Mouse (Mus musculus): ENCODE data around the gene Asic1. TPM values are rescaled to one million over a fixed set of nuclear protein-coding genes. Genes with fewer than 3 reads are reported as not detected.

Asic1 gene
- total RNA-seq, 2 experiments from 2014 or later = 0.50 to 0.70 TPM

DNA sequence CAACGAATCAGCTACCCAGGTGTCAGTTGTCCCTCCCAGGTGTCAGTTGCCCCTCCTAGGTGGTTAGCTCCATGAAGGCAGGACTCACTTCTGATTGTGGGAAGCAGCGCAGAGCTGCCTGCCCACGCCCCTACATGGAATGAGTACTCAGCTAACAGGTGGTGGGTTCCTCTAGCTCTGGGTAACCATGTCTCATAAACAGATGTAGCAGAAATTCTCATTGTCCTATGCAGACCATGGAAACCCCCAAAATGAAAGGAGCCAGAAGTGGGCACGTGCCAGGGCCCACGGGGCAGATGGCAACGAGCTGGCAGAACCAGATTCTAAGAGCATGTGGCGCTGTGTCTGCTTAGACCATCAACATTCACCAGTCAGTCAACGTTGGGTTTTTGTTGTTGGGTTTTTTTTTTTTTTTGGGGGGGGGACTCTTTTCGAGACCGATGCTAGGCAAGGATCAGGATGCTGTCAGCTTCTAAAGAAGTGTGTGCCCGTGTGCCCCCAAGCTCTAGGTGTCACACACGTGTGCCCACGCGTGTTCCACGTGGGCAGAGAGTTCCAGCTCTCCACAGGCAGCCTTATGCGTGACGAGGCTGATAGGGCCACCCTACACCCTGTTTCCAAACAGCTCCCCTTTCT is 6.1 kb upstream of the Asic1 start:
- DNase-seq (ENCODE audit: low spot score in 2 of 2) = no peak

GRCm38 (mm10) chr15:99664600-99665451 is 5.3 kb upstream of the Asic1 start:
- peak; percentile 35 to 42 for DNase-seq (ENCODE audit: low spot score in 2 of 2)

DNA sequence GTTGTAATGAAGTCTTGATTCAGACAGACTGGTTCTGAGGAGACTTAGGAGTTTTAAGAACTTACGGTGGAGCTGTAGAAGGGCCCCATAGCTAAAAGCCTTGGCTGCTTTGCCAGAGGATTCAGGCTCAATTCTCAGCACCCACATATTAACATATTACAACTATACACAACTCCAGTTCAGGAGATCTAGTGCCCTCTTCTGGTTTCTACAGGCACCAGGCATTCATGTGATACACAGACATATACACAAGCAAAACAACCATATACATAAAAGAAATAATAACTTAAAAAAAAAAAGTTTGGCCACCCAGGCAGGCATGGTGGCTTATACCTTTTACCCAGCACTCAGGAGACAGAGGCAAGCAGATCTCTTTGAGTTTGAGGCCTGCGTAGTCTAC is 2.6 kb upstream of the Asic1 start:
- no peak for DNase-seq (ENCODE audit: low spot score in 2 of 2)

DNA sequence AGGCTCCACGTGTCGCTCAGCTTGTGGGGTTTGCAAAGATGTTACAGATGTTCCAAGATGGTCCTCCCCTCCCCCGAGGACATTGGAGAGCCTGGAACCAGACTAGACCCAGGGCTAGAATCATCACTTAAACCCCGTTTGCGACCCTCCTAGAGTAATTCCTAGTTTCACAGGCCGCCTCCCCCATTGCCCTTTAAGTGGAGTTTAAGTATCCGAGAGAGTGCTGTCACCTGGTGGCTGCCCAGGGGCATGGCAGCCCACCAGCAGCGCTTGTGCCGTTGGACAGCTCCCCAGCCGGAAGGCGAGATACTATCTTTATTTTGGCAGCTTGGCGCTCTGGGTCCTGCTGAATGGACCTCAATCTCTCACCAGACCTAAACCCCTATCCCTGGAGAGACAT is 1.3 kb upstream of the Asic1 start:
- DNase-seq (ENCODE audit: low spot score in 2 of 2) = peak; percentile 73 to 79

DNA sequence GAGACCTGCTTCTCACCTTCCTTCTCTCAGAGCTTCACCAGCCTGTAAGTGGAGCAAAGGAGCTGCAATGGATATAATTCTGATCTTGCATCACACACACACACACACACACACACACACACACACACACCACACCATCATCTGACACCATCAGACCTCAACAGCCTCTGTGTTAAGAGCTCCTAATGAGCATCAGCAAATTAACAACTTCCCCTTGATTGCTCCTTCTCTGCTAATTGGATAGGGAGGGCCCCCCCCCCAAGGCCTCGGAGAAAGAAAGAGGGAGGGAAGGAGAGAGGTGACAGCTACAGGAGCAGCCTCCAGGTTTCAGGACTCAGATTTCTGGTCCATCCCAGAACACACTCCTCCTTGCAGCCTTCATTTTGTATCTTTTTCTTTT is 776 bp upstream of the Asic1 start:
- DNase-seq (ENCODE audit: low spot score in 2 of 2) = no peak

DNA sequence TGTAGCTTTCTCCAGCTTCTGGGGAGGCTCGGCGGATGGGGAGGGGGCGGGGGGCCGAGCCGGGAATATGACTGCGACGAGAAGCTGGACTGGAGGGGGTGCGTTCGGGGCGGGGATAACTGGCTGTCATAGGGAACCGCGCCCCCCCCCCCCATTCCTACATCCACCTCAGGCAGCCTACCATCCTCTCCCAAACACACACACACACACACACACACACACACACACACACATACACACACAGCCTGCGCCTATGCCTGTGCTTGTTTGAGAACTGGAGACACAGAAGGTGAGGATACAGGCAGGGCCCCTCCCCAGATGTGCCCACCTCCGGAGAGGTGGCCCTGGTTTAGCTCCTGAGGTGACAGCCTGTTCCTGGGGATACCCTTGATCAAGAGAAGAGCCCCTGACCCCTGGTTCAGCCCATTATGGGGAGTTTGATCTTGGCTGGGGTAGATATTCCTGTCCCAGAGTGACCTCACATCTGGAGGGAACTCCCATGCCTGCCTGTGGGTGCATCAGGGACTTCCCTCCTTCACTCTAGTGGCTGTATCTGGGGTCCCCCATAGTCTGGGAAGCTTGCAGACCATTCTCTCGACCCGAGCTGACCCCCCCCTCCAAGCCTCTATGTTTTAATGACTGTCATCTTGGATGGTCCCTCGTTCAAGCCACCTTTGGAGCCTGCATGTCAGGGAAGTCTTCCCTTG is 949 bp downstream of the Asic1 start:
- DNase-seq (ENCODE audit: low spot score in 2 of 2) = no peak

DNA sequence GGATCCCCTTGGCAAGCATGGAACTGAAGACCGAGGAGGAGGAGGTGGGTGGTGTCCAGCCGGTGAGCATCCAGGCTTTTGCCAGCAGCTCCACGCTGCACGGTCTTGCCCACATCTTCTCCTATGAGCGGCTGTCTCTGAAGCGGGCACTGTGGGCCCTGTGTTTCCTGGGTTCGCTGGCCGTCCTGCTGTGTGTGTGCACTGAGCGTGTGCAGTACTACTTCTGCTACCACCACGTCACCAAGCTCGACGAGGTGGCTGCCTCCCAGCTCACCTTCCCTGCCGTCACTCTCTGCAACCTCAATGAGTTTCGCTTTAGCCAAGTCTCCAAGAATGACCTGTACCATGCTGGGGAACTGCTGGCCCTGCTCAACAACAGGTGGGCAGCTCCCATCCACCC is 1.6 kb downstream of the Asic1 start:
- no peak for DNase-seq (ENCODE audit: low spot score in 2 of 2)

DNA sequence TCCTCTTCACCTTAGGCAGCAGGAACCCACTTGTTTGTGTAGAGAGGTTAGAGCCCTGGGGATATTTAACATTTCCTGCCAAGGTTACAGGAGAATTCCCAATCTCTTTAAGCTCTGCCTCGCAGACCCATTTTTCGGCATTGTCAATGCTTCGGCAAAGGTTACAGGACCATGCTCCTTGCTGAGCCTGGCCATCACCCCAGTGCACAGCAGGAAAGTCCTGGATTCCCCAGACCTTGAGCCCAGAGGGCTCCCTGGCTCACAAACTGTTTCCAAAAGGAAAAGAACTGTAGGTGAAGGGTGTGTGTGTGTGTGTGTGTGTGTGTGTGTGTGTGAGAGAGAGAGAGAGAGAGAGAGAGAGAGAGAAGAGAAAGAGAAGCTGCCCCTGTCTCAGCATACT is 4.7 kb downstream of the Asic1 start:
- DNase-seq (ENCODE audit: low spot score in 2 of 2) = no peak

- no peak for DNase-seq (ENCODE audit: low spot score in 2 of 2)
Measured at GRCm38 (mm10) chr15:99677089-99677488, 6.9 kb downstream of the Asic1 start.

DNA sequence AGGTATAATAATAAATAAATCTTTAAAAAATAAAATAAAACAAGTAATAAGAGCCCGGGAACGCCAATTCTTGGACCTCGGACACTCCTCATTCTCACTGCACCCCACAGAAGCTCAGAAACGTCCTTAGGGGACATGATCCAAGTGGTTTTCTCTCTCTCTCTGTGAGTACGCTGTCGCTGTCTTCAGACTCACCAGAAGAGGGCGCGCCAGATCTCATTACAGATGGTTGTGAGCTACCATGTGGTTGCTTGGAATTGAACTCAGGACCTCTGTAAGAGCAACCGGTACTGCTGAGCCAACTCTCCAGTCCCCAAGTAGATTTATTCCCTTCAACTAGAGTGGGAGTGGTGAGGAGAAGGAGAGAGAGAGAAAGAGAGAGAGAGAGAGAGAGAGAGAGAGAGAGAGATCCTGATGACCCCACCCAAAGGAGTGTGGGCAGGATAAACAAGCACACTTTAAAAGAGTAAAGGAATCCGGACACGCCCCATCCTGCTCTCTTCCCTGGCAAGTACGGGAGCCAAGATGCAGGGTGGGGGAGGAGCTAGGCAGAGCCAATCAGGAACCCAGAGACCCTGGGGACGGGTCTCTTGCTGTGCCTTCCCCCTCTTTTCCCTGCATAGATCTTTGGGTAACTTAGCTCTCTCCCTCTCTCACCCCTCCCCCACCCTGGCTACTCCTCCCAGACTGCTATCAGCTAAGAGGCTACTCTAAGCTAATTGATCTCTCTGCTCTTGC is 8.1 kb downstream of the Asic1 start:
- peak in 1 of 2 experiments; percentile 63 for DNase-seq (ENCODE audit: low spot score in 2 of 2)

DNA sequence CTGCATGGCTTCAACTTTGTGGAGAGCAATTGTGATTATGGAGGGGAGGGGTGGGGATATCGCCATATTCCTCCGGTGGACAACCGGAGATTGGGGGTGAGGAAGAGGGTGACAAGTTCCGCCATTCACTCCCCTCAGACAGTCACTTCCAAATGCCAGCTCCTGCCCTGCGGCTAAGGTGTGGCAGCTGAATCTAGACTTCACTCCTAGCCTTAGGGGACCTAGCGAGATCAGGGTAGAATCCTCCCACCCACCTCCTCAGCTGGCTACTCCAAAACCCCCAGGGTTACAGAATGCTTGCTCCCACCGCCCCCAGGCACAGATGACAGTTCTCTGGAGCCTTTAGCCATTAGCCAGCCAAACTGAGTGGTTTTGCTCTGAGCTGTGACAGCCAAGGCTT is 8.8 kb downstream of the Asic1 start:
- no peak for DNase-seq (ENCODE audit: low spot score in 2 of 2)

DNA sequence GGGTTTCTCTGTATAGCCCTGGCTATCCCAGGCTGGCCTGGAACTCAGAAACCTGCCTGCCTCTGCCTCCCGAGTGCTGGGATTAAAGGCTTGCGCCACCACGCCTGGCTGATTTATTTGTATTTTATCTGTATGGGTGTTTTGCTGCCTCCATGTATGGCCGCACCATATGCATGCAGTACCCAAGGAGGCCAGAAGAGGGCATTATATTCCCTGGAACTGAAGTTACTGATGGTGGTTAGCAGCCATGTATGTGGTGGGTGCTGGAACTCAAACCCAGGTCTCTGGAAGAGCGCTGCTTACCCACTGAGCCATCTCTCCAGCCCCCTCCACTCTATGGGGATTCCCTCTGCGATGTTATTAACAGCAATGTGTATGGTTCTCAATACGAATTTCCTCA is 12.7 kb downstream of the Asic1 start:
- DNase-seq (ENCODE audit: low spot score in 2 of 2) = no peak

- DNase-seq (ENCODE audit: low spot score in 2 of 2) = no peak
Measured at GRCm38 (mm10) chr15:99684156-99684555, 14.0 kb downstream of the Asic1 start.

GRCm38 (mm10) chr15:99688712-99689111 is 18.5 kb downstream of the Asic1 start:
- no peak for DNase-seq (ENCODE audit: low spot score in 2 of 2)

- DNase-seq (ENCODE audit: low spot score in 2 of 2) = no peak
Measured at GRCm38 (mm10) chr15:99690924-99691323, 20.8 kb downstream of the Asic1 start.

GRCm38 (mm10) chr15:99691976-99692375 is 21.8 kb downstream of the Asic1 start:
- no peak for DNase-seq (ENCODE audit: low spot score in 2 of 2)

GRCm38 (mm10) chr15:99697309-99697708 is 27.1 kb downstream of the Asic1 start:
- no peak for DNase-seq (ENCODE audit: low spot score in 2 of 2)

DNA sequence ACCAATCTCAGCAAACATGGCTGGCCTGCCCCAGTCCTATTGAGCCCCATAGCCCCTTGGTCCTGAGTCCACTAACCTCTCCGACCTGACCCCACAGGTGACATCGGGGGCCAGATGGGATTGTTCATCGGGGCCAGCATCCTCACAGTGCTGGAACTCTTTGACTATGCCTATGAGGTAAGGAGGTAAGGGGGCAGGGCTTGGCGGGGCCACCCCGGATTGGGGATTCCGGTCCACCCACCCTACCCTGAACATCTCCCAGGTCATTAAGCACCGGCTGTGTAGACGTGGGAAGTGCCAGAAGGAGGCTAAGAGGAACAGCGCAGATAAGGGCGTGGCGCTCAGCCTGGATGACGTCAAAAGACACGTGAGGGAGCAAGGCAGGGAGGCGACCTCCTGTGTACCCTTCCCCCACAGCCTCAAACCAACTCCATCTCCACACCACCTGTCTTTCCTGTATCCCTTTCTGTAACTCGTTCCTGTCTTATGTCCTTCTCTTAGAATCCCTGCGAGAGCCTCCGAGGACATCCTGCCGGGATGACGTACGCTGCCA is 28.4 kb downstream of the Asic1 start:
- no peak for DNase-seq (ENCODE audit: low spot score in 2 of 2)

GRCm38 (mm10) chr15:99699715-99700114 is 29.5 kb downstream of the Asic1 start:
- peak in 1 of 2 experiments; percentile 32 for DNase-seq (ENCODE audit: low spot score in 2 of 2)

DNA sequence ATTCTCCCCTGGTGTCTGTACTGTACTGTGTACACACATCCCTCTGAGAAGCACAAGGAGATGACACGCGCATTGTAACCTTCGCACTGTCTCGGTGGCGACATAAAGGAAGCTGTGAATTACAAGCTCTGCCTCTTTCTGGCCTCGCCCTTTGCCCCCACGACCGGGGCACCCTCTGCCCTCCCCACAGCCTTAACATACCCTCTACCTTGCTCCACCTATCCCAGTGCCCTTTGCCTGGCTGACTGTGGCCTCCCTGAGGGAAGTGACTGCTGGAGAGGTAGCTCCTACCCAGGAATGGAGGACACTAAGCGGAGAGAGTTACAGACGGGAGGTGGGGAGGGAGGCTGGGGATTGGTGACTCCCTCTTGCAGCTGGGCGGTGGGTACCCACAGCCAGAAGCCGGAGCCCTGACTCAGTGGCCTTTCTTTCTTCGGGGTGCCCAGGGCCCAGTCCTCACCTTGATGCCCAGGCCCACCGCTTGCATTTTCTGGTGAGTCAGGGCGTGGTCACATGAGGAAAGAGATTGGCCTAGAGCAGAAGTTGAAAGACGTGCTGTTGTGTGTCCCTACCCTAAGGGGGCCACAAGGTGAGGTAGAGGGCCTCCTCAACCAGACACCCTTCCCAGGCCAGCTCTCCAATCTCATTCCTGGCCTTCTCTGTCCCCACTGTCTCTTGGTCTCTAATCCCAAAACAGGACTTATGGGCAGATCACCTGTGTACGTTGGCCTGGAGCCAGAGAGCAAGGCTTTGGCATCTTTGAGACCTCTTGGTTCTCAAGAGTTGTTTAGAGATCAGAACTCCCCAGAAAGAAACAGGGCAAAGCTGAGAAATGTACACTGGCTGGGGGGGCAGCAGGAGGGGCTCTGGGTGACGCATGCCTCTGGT is 30.3 kb downstream of the Asic1 start:
- no peak for DNase-seq (ENCODE audit: low spot score in 2 of 2)
